Mouse (Mus musculus) C2C12 (cell line): ENCODE data around the gene Kcnmb4. TPM values are rescaled to one million over a fixed set of nuclear protein-coding genes. Genes with fewer than 3 reads are reported as not detected.

ENCODE experiments used
- H3K27me3 ChIP-seq: one replicate; pipeline ENCODE4 v1.6.1; 2011; ENCODE audit not compliant: control insufficient read depth, insufficient read depth, insufficient read length
- H3K36me3 ChIP-seq: one replicate; pipeline ENCODE4 v1.6.1; 2011; ENCODE audit not compliant: control insufficient read depth, insufficient read depth
- H3K4me3 ChIP-seq: one replicate; pipeline ENCODE4 v1.5.1; 2011; ENCODE audit warnings: mild to moderate bottlenecking, control low read depth; ENCODE audit not compliant: poor library complexity, insufficient read depth, severe bottlenecking
- H3K79me2 ChIP-seq: one replicate; pipeline ENCODE4 v1.6.1; 2011; ENCODE audit not compliant: control insufficient read depth, insufficient read depth
- H3K79me3 ChIP-seq: one replicate; pipeline ENCODE4 v1.6.1; 2011; ENCODE audit warnings: low read depth, control low read depth
- H3ac ChIP-seq: one replicate; pipeline ENCODE3; 2011; ENCODE audit warnings: low read depth; ENCODE audit not compliant: control insufficient read depth, insufficient read length
- CEBPB ChIP-seq: IDR thresholded peaks from one replicate; pipeline ENCODE4 v1.6.1; 2011; ENCODE audit warnings: low read depth, mild to moderate bottlenecking, control low read depth, moderate library complexity
- CTCF ChIP-seq: IDR thresholded peaks from one replicate; pipeline ENCODE4 v1.5.1; 2011; ENCODE audit not compliant: control insufficient read depth, insufficient read depth, insufficient read length
- FOSL1 ChIP-seq: IDR thresholded peaks from one replicate; pipeline ENCODE4 v1.8.0; 2011; ENCODE audit warnings: mild to moderate bottlenecking, low read length; ENCODE audit not compliant: poor library complexity, insufficient read depth, severe bottlenecking
- MAX ChIP-seq: IDR thresholded peaks from one replicate; pipeline ENCODE4 v1.6.1; 2011; ENCODE audit warnings: mild to moderate bottlenecking, control low read depth
- MYOD1 ChIP-seq: IDR thresholded peaks from one replicate; pipeline ENCODE4 v1.6.1; 2011; ENCODE audit warnings: low read depth; ENCODE audit not compliant: control insufficient read depth, insufficient read length
- MYOG ChIP-seq: IDR thresholded peaks from one replicate; pipeline ENCODE4 v1.6.1; 2011; ENCODE audit not compliant: control insufficient read depth, insufficient read length; ENCODE audit errors: extremely low read depth
- USF1 ChIP-seq: IDR thresholded peaks from one replicate; pipeline ENCODE4 v1.6.1; 2011; ENCODE audit warnings: low read depth, mild to moderate bottlenecking, control low read depth, moderate library complexity
- polyA plus RNA-seq: library from polyadenylated mRNA; unstranded; fragments of >200 nt; fragmentation: generic; extraction: Trizol; gene quantifications from one replicate; pipeline ENCODE4 v1.2.1, GENCODE M21; 2012; ENCODE audit warnings: missing spikeins

Kcnmb4 gene
- polyA plus RNA-seq, 1 experiment: 14.1 TPM

- Histone ChIP-seq H3ac (no peak overlapping the region), H3K4me3 (no peak overlapping the region), H3K36me3 (no peaks in the 10 kb centered on the region), H3K27me3 (no peaks in the 10 kb centered on the region), H3K79me2 (no peaks in the 10 kb centered on the region), H3K79me3 (no peaks in the 10 kb centered on the region)
- TF ChIP-seq USF1 (no peak), MAX (no peak), MYOG (no peak), CEBPB (no peak), FOSL1 (no peak), CTCF (no peak), MYOD1 (no peak)
Observed at GRCm38 (mm10) chr10:116405011-116405410, 68.7 kb downstream of the Kcnmb4 start.

- no peaks in the 10 kb centered on the region for H3K27me3 ChIP-seq
- H3K36me3 ChIP-seq: no peaks in the 10 kb centered on the region
- H3K4me3 ChIP-seq: no peak overlapping the region
- no peak for TF ChIP-seq MYOG
- no peak for TF ChIP-seq USF1
- TF ChIP-seq MAX: no peak
- TF ChIP-seq FOSL1: no peak
- TF ChIP-seq CTCF: no peak
- TF ChIP-seq CEBPB: no peak
- TF ChIP-seq MYOD1: no peak
- H3ac ChIP-seq: no peak overlapping the region
- H3K79me3 ChIP-seq: no peaks in the 10 kb centered on the region
- H3K79me2 ChIP-seq: no peaks in the 10 kb centered on the region
Observed at GRCm38 (mm10) chr10:116403679-116404078, 70.0 kb downstream of the Kcnmb4 start.

- Histone ChIP-seq H3K79me3 (no peaks in the 10 kb centered on the region), H3ac (no peak overlapping the region), H3K36me3 (no peaks in the 10 kb centered on the region), H3K4me3 (no peak overlapping the region), H3K27me3 (no peaks in the 10 kb centered on the region), H3K79me2 (no peaks in the 10 kb centered on the region)
- TF ChIP-seq MYOD1 (no peak), CEBPB (no peak), USF1 (no peak), MYOG (no peak), CTCF (no peak), FOSL1 (no peak), MAX (no peak)
Observed at GRCm38 (mm10) chr10:116402742-116403425, 70.8 kb downstream of the Kcnmb4 start.

- Histone ChIP-seq H3K4me3 (no peak overlapping the region), H3K36me3 (no peaks in the 10 kb centered on the region), H3K79me3 (no peaks in the 10 kb centered on the region), H3K27me3 (no peaks in the 10 kb centered on the region), H3ac (no peak overlapping the region), H3K79me2 (no peaks in the 10 kb centered on the region)
- TF ChIP-seq MAX (no peak), USF1 (no peak), FOSL1 (no peak), CTCF (no peak), MYOD1 (no peak), MYOG (no peak), CEBPB (no peak)
Observed at GRCm38 (mm10) chr10:116397973-116398372, 75.7 kb downstream of the Kcnmb4 start.

GRCm38 (mm10) chr10:116397573-116397972 is 76.1 kb downstream of the Kcnmb4 start:
- no peak overlapping the region for H3K4me3 ChIP-seq
- no peak overlapping the region for H3ac ChIP-seq
- H3K27me3 ChIP-seq: no peaks in the 10 kb centered on the region
- TF ChIP-seq MYOG (no peak), FOSL1 (no peak), CTCF (no peak), MAX (no peak), USF1 (no peak), CEBPB (no peak), MYOD1 (no peak)
- no peaks in the 10 kb centered on the region for H3K79me3 ChIP-seq
- H3K79me2 ChIP-seq: no peaks in the 10 kb centered on the region
- no peaks in the 10 kb centered on the region for H3K36me3 ChIP-seq

- H3ac ChIP-seq: no peak overlapping the region
- H3K4me3 ChIP-seq: no peak overlapping the region
- H3K79me2 ChIP-seq: no peaks in the 10 kb centered on the region
- H3K79me3 ChIP-seq: no peaks in the 10 kb centered on the region
- H3K27me3 ChIP-seq: no peaks in the 10 kb centered on the region
- TF ChIP-seq MYOG (no peak), MYOD1 (no peak), USF1 (no peak), FOSL1 (no peak), CEBPB (no peak), MAX (no peak), CTCF (no peak)
- H3K36me3 ChIP-seq: no peaks in the 10 kb centered on the region
Observed at GRCm38 (mm10) chr10:116396966-116397365, 76.7 kb downstream of the Kcnmb4 start.
